Mouse (Mus musculus): Measurements from ENCODE around the gene Pigz.

- no peak for TF ChIP-seq EP300 (IDR thresholded peaks at IDR 0.05; ENCODE audit: low read depth)
- TF ChIP-seq CTCF (IDR thresholded peaks at IDR 0.05; ENCODE audit: low read depth) = no peak
Measured at GRCm38 (mm10) chr16:31934550-31935010, 929 bp downstream of the Pigz start.

Measured in heart, postnatal 0 days (tissue).